Comparison of ENCODE assay signal across 11 mouse cellular contexts in the genomic region with DNA sequence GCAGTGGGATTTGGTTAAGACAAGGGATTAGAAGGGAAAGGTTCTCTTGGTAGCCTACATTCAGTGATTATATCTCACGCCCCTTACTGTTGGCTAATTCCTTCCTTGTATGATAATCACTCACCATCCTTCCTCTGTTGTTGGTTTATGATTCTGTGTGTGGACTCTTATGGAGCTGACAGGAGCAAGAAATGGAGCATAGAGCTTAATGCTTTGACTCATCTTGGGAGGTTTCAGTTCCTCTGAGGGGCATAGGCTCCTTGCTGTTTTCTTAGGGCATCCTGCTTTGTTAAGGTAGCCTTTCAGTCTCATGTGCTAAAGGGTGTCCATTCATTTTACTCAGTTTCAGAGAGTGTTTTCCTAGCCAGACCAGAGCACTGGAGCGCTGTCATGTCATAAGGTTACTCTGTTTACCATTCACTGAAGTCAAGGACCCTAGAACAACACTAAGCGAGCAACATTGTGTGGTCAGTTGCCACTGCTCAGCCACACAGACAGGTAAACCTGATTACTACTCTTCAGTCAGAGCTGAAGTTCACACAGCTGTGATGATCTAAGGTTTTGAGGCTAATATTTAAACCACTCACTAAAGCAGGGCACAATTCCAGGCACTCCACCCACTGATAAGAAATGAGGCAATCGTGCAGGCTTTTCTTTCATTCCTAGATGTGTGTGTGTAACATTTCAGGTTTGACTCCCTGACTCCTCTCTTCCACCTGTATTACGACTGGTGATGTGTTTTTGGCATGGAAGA. TPM values are rescaled to one million over a fixed set of nuclear protein-coding genes. Genes with fewer than 3 reads are reported as not detected.
A peak's percentile ranks its signal among the peaks of the same experiment; 100 is the strongest.
DNase-seq lines count a peak whose midpoint lies in the region; ATAC-seq and TF ChIP-seq lines count a peak whose summit lies in the region.
"Had no signal": no experiment of that assay in that cellular context is flagged by ENCODE, and none has a peak within 500 bp of the region (broad histone marks: within the 10 kb centered on the region; RNA-seq: fewer than 3 reads in every experiment).

No protein-coding gene starts in this region.

- H3K4me3 ChIP-seq in intestine, embryonic 15.5 days (replicated peaks), result no peak overlapping the region
- no peak overlapping the region for H3K4me3 ChIP-seq in lung, adult 2 months (replicated peaks; ENCODE audit: extremely low read depth, low read depth, low read length)
- no peak overlapping the region for H3K4me3 ChIP-seq in small intestine, adult 2 months (ENCODE audit: low read depth, low read length)
- H3K4me3 ChIP-seq: heart, embryonic 12.5 days; megakaryocyte, embryonic 14.5 days had no signal

- peak overlapping the region; percentile 72; the same call in 1 of the 2 replicates for H3K27ac ChIP-seq in intestine, embryonic 15.5 days
- peak overlapping the region; percentile 89 for H3K27ac ChIP-seq in small intestine, adult 2 months (ENCODE audit: insufficient read depth, low read depth, low read length)

- no peaks in the 10 kb centered on the region for H3K36me3 ChIP-seq in intestine, embryonic 15.5 days
- no peaks in the 10 kb centered on the region for H3K36me3 ChIP-seq in small intestine, adult 2 months (ENCODE audit: control insufficient read depth, insufficient read depth, low read length)
- H3K36me3 ChIP-seq: heart, embryonic 12.5 days had no signal

- H3K4me2 ChIP-seq in intestine, embryonic 15.5 days (replicated peaks), result peak overlapping the region; percentile 42
- H3K4me2 ChIP-seq: heart, embryonic 12.5 days had no signal

- TF ChIP-seq CTCF in lung, adult 2 months (IDR thresholded peaks at IDR 0.05; ENCODE audit: insufficient read depth, low read length), result no peak
- TF ChIP-seq CTCF in small intestine, adult 2 months (IDR thresholded peaks at IDR 0.05; ENCODE audit: extremely low read depth, insufficient read length, insufficient replicate concordance, low read depth, low read length), result no peak

- DNase-seq in kidney, adult 11 months, result peak; percentile 27
- DNase-seq in kidney, postnatal 14 days, result no peak
- peak; percentile 33 for DNase-seq in lung, adult 2 months
- no peak for DNase-seq in retina, embryonic 14.5 days (ENCODE audit: low spot score)
- DNase-seq in cerebellum, adult 18-20 months, result no peak
- DNase-seq in gastrocnemius, postnatal 25 days, result no peak
- DNase-seq: B cell, adult 2 months had no signal

- H3K9me3 ChIP-seq in intestine, embryonic 15.5 days, result no peaks in the 10 kb centered on the region
- H3K9me3 ChIP-seq: heart, embryonic 12.5 days; megakaryocyte, embryonic 14.5 days had no signal

- 55% methylated on average over 5 of the region's 5 CpGs for WGBS in intestine, embryonic 15.5 days
- 54% methylated on average over 5 of the region's 5 CpGs for WGBS in lung, adult 2 months
- WGBS in small intestine, adult 2 months, result 18% methylated on average over 5 of the region's 5 CpGs

- ATAC-seq in intestine, embryonic 15.5 days, result peak; percentile 93

- TF ChIP-seq POLR2A in lung, adult 2 months (IDR thresholded peaks at IDR 0.05; ENCODE audit: borderline replicate concordance, extremely low read depth, low read depth, low read length), result no peak
- no peak for TF ChIP-seq POLR2A in small intestine, adult 2 months (IDR thresholded peaks at IDR 0.05; ENCODE audit: low read depth, low read length)

- H3K9ac ChIP-seq in intestine, embryonic 15.5 days, result no peak overlapping the region
- H3K9ac ChIP-seq: heart, embryonic 12.5 days had no signal

- no peaks in the 10 kb centered on the region for H3K4me1 ChIP-seq in intestine, embryonic 15.5 days (replicated peaks)
- peaks cover 5% of the 10 kb centered on the region for H3K4me1 ChIP-seq in lung, adult 2 months (ENCODE audit: control insufficient read depth, insufficient read depth, low read length)
- H3K4me1 ChIP-seq in small intestine, adult 2 months (ENCODE audit: control insufficient read depth, insufficient read depth, insufficient read length, low read length), result peaks cover 12% of the 10 kb centered on the region; the same call in 1 of the 2 replicates

- no peaks in the 10 kb centered on the region for H3K27me3 ChIP-seq in intestine, embryonic 15.5 days (replicated peaks)
- no peaks in the 10 kb centered on the region for H3K27me3 ChIP-seq in small intestine, adult 2 months (ENCODE audit: control insufficient read depth, insufficient read depth, low read length)
- H3K27me3 ChIP-seq: heart, embryonic 12.5 days; megakaryocyte, embryonic 14.5 days had no signal

RNA-seq across cellular contexts. Expression of gene Il15, which starts 13.7 kb away (rescaled TPM):
- polyA plus RNA-seq in intestine, embryonic 15.5 days (2015; fragmentation: Nextera tagmentation; extraction: Ambion mirVana), result 10.2 and 10.5 TPM in 2 replicates
- 8.3 and 8.5 TPM in 2 replicates for polyA plus RNA-seq in lung, adult 2 months (2012; rRNA removed)
- 6.8 and 27.2 TPM in 2 replicates for polyA plus RNA-seq in small intestine, adult 2 months (2012; rRNA removed)
- 1 to 10 TPM; 3.1 to 4.6 TPM for total RNA-seq in gastrocnemius, postnatal 25 days (2021)

Comparison
In these comparisons a context has a peak if more than half of its experiments do, and no peak if none do; other contexts are left out.
1. DNase-seq: peak in kidney, adult 11 months (single experiment) and lung, adult 2 months (single experiment); none in kidney, postnatal 14 days (single experiment), retina, embryonic 14.5 days (single experiment), cerebellum, adult 18-20 months (0 of 2) and gastrocnemius, postnatal 25 days (single experiment).